Mouse (Mus musculus) kidney, postnatal 36 days (tissue): ENCODE results near the gene Dynlt1a.
"Not testable (repeated sequence)": the region's sequence is repeated elsewhere in the genome, so short reads cannot be mapped to it uniquely, and the experiment has no call there.

Experiments used
- DNase-seq, 2 experiments: peaks; one replicate each; pipeline ENCODE4 v3.0.0; 2021 to 2022; ENCODE audit warnings: mixed read lengths in 2 of 2

Dynlt1a gene

GRCm38 (mm10) chr17:6286169-6286568 lies 31.1 kb downstream of the Dynlt1a start:
- DNase-seq: not testable (repeated sequence)

- not testable (repeated sequence) for DNase-seq
Observed at GRCm38 (mm10) chr17:6283137-6283536, 34.2 kb downstream of the Dynlt1a start.

GRCm38 (mm10) chr17:6280513-6280912 lies 36.8 kb downstream of the Dynlt1a start:
- not testable (repeated sequence) for DNase-seq

GRCm38 (mm10) chr17:6279772-6280171 lies 37.5 kb downstream of the Dynlt1a start:
- DNase-seq: not testable (repeated sequence)

- DNase-seq: not testable (repeated sequence)
Observed at GRCm38 (mm10) chr17:6279205-6279604, 38.1 kb downstream of the Dynlt1a start.

GRCm38 (mm10) chr17:6274693-6275092 lies 42.6 kb downstream of the Dynlt1a start:
- not testable (repeated sequence) for DNase-seq

GRCm38 (mm10) chr17:6271970-6272369 lies 45.3 kb downstream of the Dynlt1a start:
- not testable (repeated sequence) for DNase-seq

GRCm38 (mm10) chr17:6270840-6271239 lies 46.5 kb downstream of the Dynlt1a start:
- peak in 1 of 2 experiments; percentile 38 for DNase-seq

GRCm38 (mm10) chr17:6269876-6270831 lies 47.1 kb downstream of the Dynlt1a start:
- peak in 1 of 2 experiments; percentile 18 for DNase-seq

- DNase-seq: not testable (repeated sequence)
Observed at GRCm38 (mm10) chr17:6257070-6257456, 60.2 kb downstream of the Dynlt1a start.

- not testable (repeated sequence) for DNase-seq
Observed at GRCm38 (mm10) chr17:6256400-6257069, 60.8 kb downstream of the Dynlt1a start, which contains the start of gene Tmem181a. Gene Tmem181a (plus strand): TSS chr17:6256860.
